Mouse (Mus musculus) ES-E14 (cell line): Measurements from ENCODE around the gene Akap2. TPM values are rescaled to one million over a fixed set of nuclear protein-coding genes. Genes with fewer than 3 reads are reported as not detected.

Experiments used
- DNase-seq: peaks from one replicate; pipeline ENCODE4 v3.0.0-alpha.2; 2013; ENCODE audit warnings: low read depth, low spot score
- H3K27ac ChIP-seq: 2 replicates; pipeline ENCODE4 v1.5.1; 2012; ENCODE audit warnings: low read depth, mild to moderate bottlenecking, low read length, moderate library complexity, mixed read lengths; ENCODE audit not compliant: poor library complexity, insufficient read depth, severe bottlenecking
- H3K36me3 ChIP-seq: 2 replicates; pipeline ENCODE4 v1.6.1; 2012; ENCODE audit warnings: mild to moderate bottlenecking, low read length, moderate library complexity, mixed read lengths; ENCODE audit not compliant: control insufficient read depth, poor library complexity, insufficient read depth, severe bottlenecking
- H3K4me1 ChIP-seq, 2 experiments: fragments of 150-350 bp in 1 of 2; sonication (generic) in 1 of 2; 2 replicates each; pipeline ENCODE4 v1.6.1; 2012; ENCODE audit warnings: low read length in 2 of 2, mild to moderate bottlenecking in 1 of 2, mixed read lengths in 1 of 2; ENCODE audit not compliant: control insufficient read depth in 2 of 2, insufficient read depth in 2 of 2, poor library complexity in 1 of 2
- H3K4me3 ChIP-seq, 2 experiments: fragments of 150-350 bp in 1 of 2; sonication (generic) in 1 of 2; 2 replicates each; pipeline ENCODE4 v1.5.1; 2012; ENCODE audit warnings: low read length in 2 of 2, low read depth in 1 of 2, mild to moderate bottlenecking in 1 of 2, mixed read lengths in 1 of 2; ENCODE audit not compliant: insufficient read depth in 1 of 2, poor library complexity in 1 of 2, severe bottlenecking in 1 of 2
- H3K9ac ChIP-seq: 2 replicates; pipeline ENCODE4 v1.6.1; 2012; ENCODE audit warnings: low read depth, mild to moderate bottlenecking, low read length, mixed read lengths; ENCODE audit not compliant: poor library complexity, insufficient read depth, severe bottlenecking
- H3K9me3 ChIP-seq: fragments of 150-350 bp; sonication (generic); 2 replicates; pipeline ENCODE4 v1.6.1; 2012; ENCODE audit warnings: low read depth, mild to moderate bottlenecking, low read length; ENCODE audit not compliant: control insufficient read depth, insufficient read depth
- CHD2 ChIP-seq: IDR thresholded peaks from 2 replicates; pipeline ENCODE4 v1.6.1; 2014; ENCODE audit warnings: mild to moderate bottlenecking, low read depth, low read length, inconsistent platforms
- HCFC1 ChIP-seq: IDR thresholded peaks from 2 replicates; pipeline ENCODE4 v1.6.1; 2012; ENCODE audit warnings: low read length, inconsistent platforms, borderline replicate concordance; ENCODE audit not compliant: insufficient read depth
- MAFK ChIP-seq: IDR thresholded peaks from 2 replicates; pipeline ENCODE4 v1.6.1; 2014; ENCODE audit warnings: mild to moderate bottlenecking, low read depth, low read length, inconsistent platforms; ENCODE audit not compliant: insufficient read depth
- ZC3H11A ChIP-seq: IDR thresholded peaks from 2 replicates; pipeline ENCODE4 v1.6.1; 2012; ENCODE audit warnings: low read depth, mild to moderate bottlenecking, inconsistent platforms, low read length, borderline replicate concordance
- ZNF384 ChIP-seq: IDR thresholded peaks from 2 replicates; pipeline ENCODE4 v1.6.1; 2012; ENCODE audit warnings: low read depth, low read length, inconsistent platforms
- in situ Hi-C, 2 experiments: fragments of 600-800 bp; cut with MboI; formaldehyde crosslinking; loops; one replicate each; pipeline ENCODE4 v1.15.1; 2025; ENCODE audit warnings: low sequenced_read_pairs in 2 of 2, inconsistent platforms in 1 of 2; ENCODE audit not compliant: unreplicated experiment in 2 of 2
- total RNA-seq: library from RNA; depleted of rRNA; stranded (reverse); fragments of 300-350 nt; gene quantifications from 2 replicates; pipeline ENCODE4 v1.2.3, GENCODE M21; 2012

Gene Akap2
- total RNA-seq, 1 experiment, result 35.7 TPM

DNA sequence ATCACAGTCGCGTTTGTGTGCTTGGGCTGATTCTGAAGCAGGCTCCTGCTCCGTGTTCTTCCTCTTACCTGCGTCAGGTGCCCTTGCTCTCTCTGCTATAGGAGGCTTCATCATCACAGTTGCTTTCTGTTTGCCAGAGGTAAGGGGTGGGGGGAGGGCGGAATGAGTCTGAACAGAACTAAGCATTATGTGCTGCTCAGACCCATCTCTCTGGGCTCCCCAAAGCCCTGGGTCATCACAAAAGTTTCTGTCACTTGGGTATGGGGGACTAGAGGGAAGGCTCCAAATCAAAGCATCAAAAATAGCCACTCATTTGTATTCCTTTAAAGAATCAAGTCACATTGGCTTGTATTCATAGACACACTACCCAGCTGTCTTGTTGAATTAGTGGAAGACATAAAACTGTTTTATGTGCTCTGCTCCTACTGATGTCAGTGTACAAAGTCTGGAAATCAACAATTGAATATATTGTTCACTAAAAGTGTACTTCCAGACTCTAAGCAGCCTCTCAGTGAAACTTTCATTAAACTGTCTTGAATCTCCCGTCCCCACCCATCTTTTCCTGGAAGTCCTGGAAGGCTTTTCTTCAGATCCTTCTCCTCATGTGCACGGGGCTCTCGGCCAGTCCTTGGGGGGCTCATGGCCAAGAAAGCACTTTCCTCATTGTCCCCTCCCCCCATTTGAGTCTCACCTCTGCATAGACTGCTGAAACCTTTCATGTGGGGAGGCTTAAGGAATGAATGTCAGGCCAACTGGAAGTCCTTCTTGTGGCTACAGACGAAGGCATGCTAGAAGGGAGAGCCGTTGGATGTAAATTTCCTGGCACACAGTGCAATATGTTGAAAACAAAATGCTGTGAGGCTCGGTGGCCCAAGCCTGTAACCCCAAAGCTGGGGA is 13.6 kb upstream of the Akap2 start:
- no peak overlapping the region for H3K4me3 ChIP-seq
- H3K9ac ChIP-seq, result no peak overlapping the region
- in situ Hi-C loops, result no loop called here
- H3K36me3 ChIP-seq, result no peaks in the 10 kb centered on the region
- H3K27ac ChIP-seq, result no peak overlapping the region; the same call in 1 of the 2 replicates
- DNase-seq, result no peak
- peaks cover 0 to 11% of the 10 kb centered on the region in 2 experiments; a peak in 2 of 4 replicates for H3K4me1 ChIP-seq
- TF ChIP-seq HCFC1, result no peak
- no peak for TF ChIP-seq ZC3H11A
- TF ChIP-seq CHD2, result no peak
- TF ChIP-seq MAFK, result no peak
- no peak for TF ChIP-seq ZNF384
- H3K9me3 ChIP-seq, result no peaks in the 10 kb centered on the region

DNA sequence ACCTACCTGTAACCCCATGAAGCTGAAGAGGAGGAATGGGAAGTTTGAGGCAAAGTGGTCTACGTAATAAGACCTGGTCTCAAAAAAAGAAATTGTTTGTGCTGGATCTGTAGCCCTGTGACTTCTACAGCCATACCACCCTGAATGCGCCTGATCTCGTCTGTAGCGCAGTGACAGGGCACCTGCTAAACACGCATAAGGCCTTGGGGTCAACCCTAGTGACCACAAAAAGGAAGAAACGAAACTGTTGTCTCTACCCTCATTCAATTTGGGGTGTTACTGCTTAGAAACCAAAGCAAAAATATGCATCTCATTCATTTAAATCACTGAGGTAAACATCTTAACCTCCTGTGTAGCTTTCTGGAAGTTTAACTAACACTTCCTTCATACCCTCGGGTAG is 12.9 kb upstream of the Akap2 start:
- DNase-seq, result no peak
- Histone ChIP-seq H3K9ac (no peak overlapping the region), H3K4me3 (no peak overlapping the region), H3K9me3 (no peaks in the 10 kb centered on the region), H3K36me3 (no peaks in the 10 kb centered on the region), H3K4me1 (peaks cover 0 to 11% of the 10 kb centered on the region in 2 experiments; a peak in 2 of 4 replicates), H3K27ac (no peak overlapping the region)
- in situ Hi-C loops, result no loop called here
- TF ChIP-seq ZNF384 (no peak), CHD2 (no peak)

DNA sequence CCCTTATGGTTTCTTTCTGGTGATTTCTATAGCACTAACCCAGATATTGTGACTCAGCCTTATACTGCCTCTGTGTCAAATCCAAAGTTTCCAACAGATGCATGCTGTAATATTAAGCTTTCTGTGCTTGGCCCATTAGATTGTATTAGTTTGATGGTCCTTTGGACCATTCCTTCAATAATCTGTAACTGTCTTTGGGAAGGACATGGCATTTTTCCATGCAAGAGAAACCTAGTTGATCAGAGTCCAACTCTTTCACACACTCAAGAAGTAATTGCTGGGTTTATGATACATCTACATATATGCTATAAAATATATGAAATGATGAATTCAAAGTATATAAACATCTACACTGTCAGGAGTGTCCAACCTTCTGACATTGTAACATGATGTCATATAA is 1.6 kb upstream of the Akap2 start:
- Histone ChIP-seq H3K36me3 (no peaks in the 10 kb centered on the region), H3K4me1 (peaks cover 0 to 1% of the 10 kb centered on the region in 2 experiments; a peak in 1 of 4 replicates), H3K9me3 (no peaks in the 10 kb centered on the region), H3K27ac (no peak overlapping the region), H3K4me3 (no peak overlapping the region), H3K9ac (no peak overlapping the region)
- in situ Hi-C loops, result no loop called here
- no peak for DNase-seq
- no peak for TF ChIP-seq HCFC1
- TF ChIP-seq ZC3H11A, result no peak
- TF ChIP-seq ZNF384, result no peak
- TF ChIP-seq CHD2, result no peak
- no peak for TF ChIP-seq MAFK

DNA sequence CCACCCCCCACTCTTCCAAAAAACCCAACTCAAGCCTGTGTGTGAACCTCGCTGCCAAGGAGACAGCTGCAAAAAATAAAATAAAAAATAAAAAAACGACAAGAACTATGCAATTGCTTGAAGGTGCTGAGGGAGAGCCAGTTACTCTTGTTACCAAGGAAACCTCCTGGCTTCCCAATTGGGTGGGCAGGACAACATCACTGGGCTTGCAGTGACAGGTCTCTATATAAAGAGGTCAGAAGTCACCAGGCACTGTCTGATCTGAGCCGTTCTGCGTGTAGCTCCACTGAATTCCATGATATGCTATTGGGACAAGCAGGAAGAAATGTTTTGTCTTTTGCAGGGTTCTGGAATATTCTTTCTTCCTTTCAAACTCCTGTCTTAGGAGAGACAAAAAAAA is 722 bp upstream of the Akap2 start:
- no peak for DNase-seq
- H3K4me3 ChIP-seq, result no peak overlapping the region
- no peak overlapping the region for H3K27ac ChIP-seq
- TF ChIP-seq HCFC1 (no peak), CHD2 (no peak), ZC3H11A (no peak), MAFK (no peak), ZNF384 (no peak)
- H3K4me1 ChIP-seq, result peaks cover 0 to 4% of the 10 kb centered on the region in 2 experiments; a peak in 1 of 4 replicates
- no peak overlapping the region for H3K9ac ChIP-seq
- no peaks in the 10 kb centered on the region for H3K9me3 ChIP-seq
- in situ Hi-C loops, result no loop called here
- no peaks in the 10 kb centered on the region for H3K36me3 ChIP-seq

DNA sequence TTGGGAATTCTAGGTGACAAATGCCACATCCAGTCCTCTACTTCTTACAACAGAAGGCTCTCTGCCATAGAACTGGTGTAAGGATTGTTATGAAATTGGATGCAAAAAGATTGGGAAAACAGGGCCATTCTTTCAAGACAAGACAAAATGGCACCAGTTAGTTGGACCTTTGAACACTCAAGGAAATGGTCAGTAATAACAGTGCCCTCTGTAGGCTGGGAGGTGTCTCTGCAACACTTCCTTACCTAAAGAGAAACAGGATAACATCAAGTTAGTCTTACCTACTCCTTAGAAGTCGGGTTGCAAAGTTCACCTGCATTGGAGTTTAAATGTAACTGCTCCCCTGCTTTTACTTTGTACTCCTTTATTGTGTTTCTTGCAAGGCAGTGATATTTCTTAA is 1.9 kb downstream of the Akap2 start:
- no peak for DNase-seq
- no peak overlapping the region for H3K9ac ChIP-seq
- no peaks in the 10 kb centered on the region for H3K9me3 ChIP-seq
- TF ChIP-seq ZC3H11A, result peak; percentile 52; the same call in 1 of the 2 replicates
- TF ChIP-seq HCFC1, result no peak
- in situ Hi-C loops, result no loop called here
- no peak overlapping the region for H3K4me3 ChIP-seq
- no peak overlapping the region for H3K27ac ChIP-seq
- H3K4me1 ChIP-seq, result peaks cover 0 to 4% of the 10 kb centered on the region in 2 experiments; a peak in 1 of 4 replicates
- no peaks in the 10 kb centered on the region for H3K36me3 ChIP-seq
